Mouse (Mus musculus): ENCODE measurements at regions not wholly inside any gene's neighbourhood (a gene's known extent, or its start where the extent isn't known, plus 50 kb on each side); places are given as distances from the start of the nearest gene placed in this dataset.

- DNase-seq (ENCODE audit: low read depth, low spot score), result no peak
Observed at GRCm38 (mm10) chr13:110673536-110673935, 278.7 kb downstream of the Plk2 start.

GRCm38 (mm10) chr13:110683259-110684041 is 288.6 kb downstream of the Plk2 start:
- DNase-seq (ENCODE audit: low read depth, low spot score), result no peak

GRCm38 (mm10) chr13:110688796-110689195 is 293.9 kb downstream of the Plk2 start:
- DNase-seq (ENCODE audit: low read depth, low spot score), result no peak

- DNase-seq (ENCODE audit: low read depth, low spot score), result no peak
Observed at GRCm38 (mm10) chr13:110690501-110691255, 295.8 kb downstream of the Plk2 start.

- no peak for DNase-seq (ENCODE audit: low read depth, low spot score)
Observed at GRCm38 (mm10) chr13:110692696-110693095, 297.9 kb downstream of the Plk2 start.

GRCm38 (mm10) chr13:110694876-110695275 is 300.0 kb downstream of the Plk2 start:
- DNase-seq (ENCODE audit: low read depth, low spot score), result no peak

GRCm38 (mm10) chr13:110696549-110696948 is 301.7 kb downstream of the Plk2 start:
- DNase-seq (ENCODE audit: low read depth, low spot score), result peak; percentile 25

GRCm38 (mm10) chr13:110704261-110704660 is 309.4 kb downstream of the Plk2 start:
- DNase-seq (ENCODE audit: low read depth, low spot score), result no peak

GRCm38 (mm10) chr13:110710847-110711246 is 316.0 kb downstream of the Plk2 start:
- no peak for DNase-seq (ENCODE audit: low read depth, low spot score)

- DNase-seq (ENCODE audit: low read depth, low spot score), result no peak
Observed at GRCm38 (mm10) chr13:110712527-110712926, 317.7 kb downstream of the Plk2 start.

- DNase-seq (ENCODE audit: low read depth, low spot score), result no peak
Observed at GRCm38 (mm10) chr13:110722170-110722569, 327.3 kb downstream of the Plk2 start.

GRCm38 (mm10) chr13:110722752-110723151 is 327.9 kb downstream of the Plk2 start:
- DNase-seq (ENCODE audit: low read depth, low spot score), result no peak

- no peak for DNase-seq (ENCODE audit: low read depth, low spot score)
Observed at GRCm38 (mm10) chr13:110724836-110725235, 330.0 kb downstream of the Plk2 start.

GRCm38 (mm10) chr13:110725821-110726220 is 331.0 kb downstream of the Plk2 start:
- DNase-seq (ENCODE audit: low read depth, low spot score), result no peak

GRCm38 (mm10) chr13:110735511-110735910 is 340.7 kb downstream of the Plk2 start:
- DNase-seq (ENCODE audit: low read depth, low spot score), result no peak

- DNase-seq (ENCODE audit: low read depth, low spot score), result no peak
Observed at GRCm38 (mm10) chr13:110741576-110742206, 346.8 kb downstream of the Plk2 start.

- no peak for DNase-seq (ENCODE audit: low read depth, low spot score)
Observed at GRCm38 (mm10) chr13:110747223-110747868, 352.5 kb downstream of the Plk2 start.

GRCm38 (mm10) chr13:110752746-110753145 is 357.9 kb downstream of the Plk2 start:
- no peak for DNase-seq (ENCODE audit: low read depth, low spot score)

GRCm38 (mm10) chr13:110754548-110754947 is 359.7 kb downstream of the Plk2 start:
- DNase-seq (ENCODE audit: low read depth, low spot score), result no peak

- no peak for DNase-seq (ENCODE audit: low read depth, low spot score)
Observed at GRCm38 (mm10) chr13:110756877-110757276, 362.0 kb downstream of the Plk2 start.

GRCm38 (mm10) chr13:110769210-110769609 is 374.4 kb downstream of the Plk2 start:
- DNase-seq (ENCODE audit: low read depth, low spot score), result no peak

GRCm38 (mm10) chr13:110775251-110775650 is 380.4 kb downstream of the Plk2 start:
- no peak for DNase-seq (ENCODE audit: low read depth, low spot score)

Measured in ES-CJ7 (cell line).